Mouse (Mus musculus): ENCODE results near the gene Lhb.

GRCm38 (mm10) chr7:45421194-45421593 is 574 bp downstream of the Lhb start:
- TF ChIP-seq CHD2 (IDR thresholded peaks at IDR 0.05; ENCODE audit: low read depth, low read length) (no peak), MAFK (IDR thresholded peaks at IDR 0.05; ENCODE audit: insufficient read depth, low read depth, low read length) (no peak), ZNF384 (IDR thresholded peaks at IDR 0.05; ENCODE audit: low read depth, low read length) (no peak), ZC3H11A (IDR thresholded peaks at IDR 0.05; ENCODE audit: borderline replicate concordance, low read depth, low read length) (no peak), HCFC1 (IDR thresholded peaks at IDR 0.05; ENCODE audit: borderline replicate concordance, insufficient read depth, low read length) (no peak)
